Mouse (Mus musculus) frontal cortex, postnatal 25 days (tissue): Measurements from ENCODE around the gene Man1a.
A peak's percentile ranks its signal among the peaks of the same experiment; 100 is the strongest.

Source experiments
- DNase-seq, 2 experiments: peaks; one replicate each; pipeline ENCODE4 v3.0.0; 2022; ENCODE audit warnings: low spot score in 2 of 2

The Man1a gene

GRCm38 (mm10) chr10:54061159-54061558, 15.2 kb downstream of the Man1a start:
- no peak for DNase-seq

GRCm38 (mm10) chr10:54060587-54060986, 15.8 kb downstream of the Man1a start:
- no peak for DNase-seq

- DNase-seq = no peak
Measured at GRCm38 (mm10) chr10:54059679-54060249, 16.6 kb downstream of the Man1a start.

GRCm38 (mm10) chr10:54059092-54059496, 17.3 kb downstream of the Man1a start:
- no peak for DNase-seq

- DNase-seq = no peak
Measured at GRCm38 (mm10) chr10:54058657-54059056, 17.8 kb downstream of the Man1a start.

- no peak for DNase-seq
Measured at GRCm38 (mm10) chr10:54054188-54054587, 22.2 kb downstream of the Man1a start.

- DNase-seq = no peak
Measured at GRCm38 (mm10) chr10:54047885-54048284, 28.5 kb downstream of the Man1a start.

- no peak for DNase-seq
Measured at GRCm38 (mm10) chr10:54043358-54043757, 33.1 kb downstream of the Man1a start.

- no peak for DNase-seq
Measured at GRCm38 (mm10) chr10:54042212-54042840, 34.1 kb downstream of the Man1a start.

- DNase-seq = peak in 1 of 2 experiments; percentile 27
Measured at GRCm38 (mm10) chr10:54040261-54041165, 35.9 kb downstream of the Man1a start.

- DNase-seq = no peak
Measured at GRCm38 (mm10) chr10:54039754-54040153, 36.7 kb downstream of the Man1a start.

- DNase-seq = no peak
Measured at GRCm38 (mm10) chr10:54038734-54039133, 37.7 kb downstream of the Man1a start.

GRCm38 (mm10) chr10:54038180-54038579, 38.2 kb downstream of the Man1a start:
- no peak for DNase-seq

GRCm38 (mm10) chr10:54037348-54038010, 38.9 kb downstream of the Man1a start:
- no peak for DNase-seq

GRCm38 (mm10) chr10:54035586-54035985, 40.8 kb downstream of the Man1a start:
- no peak for DNase-seq

- DNase-seq = no peak
Measured at GRCm38 (mm10) chr10:54034779-54035178, 41.6 kb downstream of the Man1a start.

GRCm38 (mm10) chr10:54032316-54033092, 43.9 kb downstream of the Man1a start:
- DNase-seq = no peak

GRCm38 (mm10) chr10:54028866-54029265, 47.5 kb downstream of the Man1a start:
- no peak for DNase-seq

GRCm38 (mm10) chr10:54026738-54027427, 49.5 kb downstream of the Man1a start:
- no peak for DNase-seq

- no peak for DNase-seq
Measured at GRCm38 (mm10) chr10:54026101-54026500, 50.3 kb downstream of the Man1a start.
